Mouse (Mus musculus): ENCODE data around the gene Cpa4. TPM values are rescaled to one million over a fixed set of nuclear protein-coding genes. Genes with fewer than 3 reads are reported as not detected.
A peak's percentile ranks its signal among the peaks of the same experiment; 100 is the strongest.

Gene Cpa4
- polyA plus RNA-seq, 1 experiment from 2014 or later, result 0.06 TPM

GRCm38 (mm10) chr6:30543077-30543476, 25.1 kb upstream of the Cpa4 start:
- Histone ChIP-seq H3K27ac (replicated peaks) (no peak overlapping the region), H3K4me2 (no peak overlapping the region), H3K9me3 (replicated peaks) (no peaks in the 10 kb centered on the region), H3K4me3 (replicated peaks) (no peak overlapping the region), H3K27me3 (peaks cover 68% of the 10 kb centered on the region), H3K9ac (no peak overlapping the region), H3K36me3 (replicated peaks) (no peaks in the 10 kb centered on the region), H3K4me1 (replicated peaks) (peaks cover 16% of the 10 kb centered on the region; the same call in 1 of the 2 replicates)
- ATAC-seq (ENCODE audit: insufficient read depth), result no peak
- WGBS (ENCODE audit: insufficient replicate concordance), result 35% methylated on average over 12 of the region's 12 CpGs

- H3K4me2 ChIP-seq, result no peak overlapping the region
- no peak overlapping the region for H3K27ac ChIP-seq (replicated peaks)
- peaks cover 74% of the 10 kb centered on the region for H3K27me3 ChIP-seq
- peaks cover 16% of the 10 kb centered on the region; the same call in 1 of the 2 replicates for H3K4me1 ChIP-seq (replicated peaks)
- no peaks in the 10 kb centered on the region for H3K9me3 ChIP-seq (replicated peaks)
- ATAC-seq (ENCODE audit: insufficient read depth), result no peak
- H3K4me3 ChIP-seq (replicated peaks), result no peak overlapping the region
- H3K36me3 ChIP-seq (replicated peaks), result no peaks in the 10 kb centered on the region
- WGBS (ENCODE audit: insufficient replicate concordance), result 17% methylated on average over 8 of the region's 8 CpGs
- no peak overlapping the region for H3K9ac ChIP-seq
These were observed 24.3 kb upstream of the Cpa4 start for GRCm38 (mm10) chr6:30543851-30544250.

GRCm38 (mm10) chr6:30545689-30546088, 22.5 kb upstream of the Cpa4 start:
- no peak overlapping the region for H3K9ac ChIP-seq
- H3K36me3 ChIP-seq (replicated peaks), result no peaks in the 10 kb centered on the region
- peaks cover 24% of the 10 kb centered on the region for H3K4me1 ChIP-seq (replicated peaks)
- H3K9me3 ChIP-seq (replicated peaks), result no peaks in the 10 kb centered on the region
- H3K27me3 ChIP-seq, result peaks cover 91% of the 10 kb centered on the region
- H3K4me2 ChIP-seq, result no peak overlapping the region
- 66% methylated on average over 7 of the region's 7 CpGs for WGBS (ENCODE audit: insufficient replicate concordance)
- no peak overlapping the region for H3K4me3 ChIP-seq (replicated peaks)
- H3K27ac ChIP-seq (replicated peaks), result no peak overlapping the region
- ATAC-seq (ENCODE audit: insufficient read depth), result no peak

- 12% methylated on average over 17 of the region's 17 CpGs for WGBS (ENCODE audit: insufficient replicate concordance)
- Histone ChIP-seq H3K9me3 (replicated peaks) (no peaks in the 10 kb centered on the region), H3K27ac (replicated peaks) (no peak overlapping the region), H3K9ac (no peak overlapping the region), H3K4me3 (replicated peaks) (peak overlapping the region; percentile 17), H3K4me1 (replicated peaks) (peaks cover 18% of the 10 kb centered on the region), H3K4me2 (peak overlapping the region; percentile 52), H3K27me3 (peaks cover 95% of the 10 kb centered on the region), H3K36me3 (replicated peaks) (no peaks in the 10 kb centered on the region)
- ATAC-seq (ENCODE audit: insufficient read depth), result no peak
These were observed 21.4 kb upstream of the Cpa4 start for GRCm38 (mm10) chr6:30546571-30547273.

- H3K27me3 ChIP-seq, result peaks cover 96% of the 10 kb centered on the region
- no peak for ATAC-seq (ENCODE audit: insufficient read depth)
These were observed 20.9 kb upstream of the Cpa4 start for GRCm38 (mm10) chr6:30547274-30547645.

GRCm38 (mm10) chr6:30547656-30548306, 20.4 kb upstream of the Cpa4 start:
- no peak for ATAC-seq (ENCODE audit: insufficient read depth)
- Histone ChIP-seq H3K9me3 (replicated peaks) (no peaks in the 10 kb centered on the region), H3K4me1 (replicated peaks) (peaks cover 18% of the 10 kb centered on the region), H3K4me2 (peak overlapping the region; percentile 52), H3K9ac (no peak overlapping the region), H3K36me3 (replicated peaks) (no peaks in the 10 kb centered on the region), H3K4me3 (replicated peaks) (peak overlapping the region; percentile 17; the same call in 1 of the 2 replicates), H3K27me3 (peaks cover 93% of the 10 kb centered on the region), H3K27ac (replicated peaks) (no peak overlapping the region)
- 25% methylated on average over 9 of the region's 9 CpGs for WGBS (ENCODE audit: insufficient replicate concordance)

More at GRCm38 (mm10) chr6:30547274-30547645, 20.9 kb upstream of the Cpa4 start:
- Histone ChIP-seq H3K27ac (replicated peaks) (no peak overlapping the region), H3K4me2 (peak overlapping the region; percentile 52), H3K9ac (no peak overlapping the region), H3K4me1 (replicated peaks) (peaks cover 18% of the 10 kb centered on the region), H3K4me3 (replicated peaks) (peak overlapping the region; percentile 17), H3K9me3 (replicated peaks) (no peaks in the 10 kb centered on the region), H3K36me3 (replicated peaks) (no peaks in the 10 kb centered on the region)
- 1% methylated on average over 17 of the region's 17 CpGs for WGBS (ENCODE audit: insufficient replicate concordance)

DNA sequence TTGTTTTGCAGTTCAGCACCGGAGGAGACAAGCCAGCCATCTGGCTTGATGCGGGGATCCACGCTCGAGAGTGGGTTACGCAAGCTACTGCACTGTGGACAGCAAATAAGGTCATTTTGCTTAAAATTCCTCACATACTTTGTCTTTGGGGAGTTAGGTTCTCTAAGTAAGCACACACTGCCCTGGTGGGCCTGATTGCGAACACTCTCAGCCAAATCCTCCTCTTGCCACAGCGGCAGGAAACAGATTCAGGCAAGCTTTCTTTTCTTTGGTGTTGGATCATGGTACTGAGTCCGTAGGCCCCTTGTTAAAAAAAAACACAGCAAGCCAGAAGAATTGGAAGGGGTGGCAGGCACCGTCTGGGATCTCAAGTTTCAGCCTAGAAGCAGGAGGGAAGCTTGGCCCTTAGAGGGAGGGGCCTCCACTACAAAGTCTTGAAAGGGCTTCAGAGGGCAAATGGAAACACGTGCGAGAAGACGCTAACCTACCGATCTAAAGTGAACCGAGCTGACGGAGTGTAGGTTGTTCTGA, 18.9 kb upstream of the Cpa4 start:
- 0 out of 2 replicates have a peak overlapping the region, but pooled peaks have one; percentile 9 for H3K27ac ChIP-seq (replicated peaks)

GRCm38 (mm10) chr6:30550496-30551192, 17.5 kb upstream of the Cpa4 start:
- no peaks in the 10 kb centered on the region for H3K9me3 ChIP-seq (replicated peaks)
- no peak for ATAC-seq (ENCODE audit: insufficient read depth)
- no peak overlapping the region for H3K27ac ChIP-seq (replicated peaks)
- peaks cover 73% of the 10 kb centered on the region for H3K27me3 ChIP-seq
- H3K4me2 ChIP-seq, result no peak overlapping the region
- no peaks in the 10 kb centered on the region for H3K36me3 ChIP-seq (replicated peaks)
- H3K4me1 ChIP-seq (replicated peaks), result peaks cover 18% of the 10 kb centered on the region
- H3K9ac ChIP-seq, result no peak overlapping the region
- no peak overlapping the region for H3K4me3 ChIP-seq (replicated peaks)
- WGBS (ENCODE audit: insufficient replicate concordance), result 41% methylated on average over 7 of the region's 7 CpGs

More for the DNA sequence above, 18.9 kb upstream of the Cpa4 start:
- Histone ChIP-seq H3K36me3 (replicated peaks) (no peaks in the 10 kb centered on the region), H3K4me2 (peak overlapping the region; percentile 33), H3K4me1 (replicated peaks) (peaks cover 18% of the 10 kb centered on the region), H3K27me3 (peaks cover 87% of the 10 kb centered on the region), H3K9me3 (replicated peaks) (no peaks in the 10 kb centered on the region), H3K4me3 (replicated peaks) (no peak overlapping the region), H3K9ac (no peak overlapping the region)
- ATAC-seq (ENCODE audit: insufficient read depth), result no peak
- 14% methylated on average over 15 of the region's 15 CpGs for WGBS (ENCODE audit: insufficient replicate concordance)

DNA sequence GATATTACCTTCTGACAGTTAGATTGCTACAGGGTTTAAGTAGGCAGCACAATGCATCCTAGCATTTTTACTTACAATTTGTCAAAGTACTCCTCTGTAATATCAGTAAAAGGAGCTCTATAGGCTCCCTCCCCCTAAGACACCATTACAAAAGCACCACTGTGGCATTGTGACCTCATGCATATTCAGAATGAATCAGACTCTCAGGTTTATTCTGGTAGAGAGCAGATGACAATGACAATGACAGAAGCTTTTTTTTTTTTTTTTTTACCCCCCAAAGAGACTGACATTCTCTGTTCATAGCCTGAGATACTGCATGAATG, 17.0 kb upstream of the Cpa4 start:
- H3K27me3 ChIP-seq, result peaks cover 68% of the 10 kb centered on the region
- no peaks in the 10 kb centered on the region for H3K9me3 ChIP-seq (replicated peaks)
- H3K4me1 ChIP-seq (replicated peaks), result peaks cover 18% of the 10 kb centered on the region
- H3K9ac ChIP-seq, result no peak overlapping the region
- no peak overlapping the region for H3K4me3 ChIP-seq (replicated peaks)
- no peak overlapping the region for H3K27ac ChIP-seq (replicated peaks)
- no peak for ATAC-seq (ENCODE audit: insufficient read depth)
- H3K4me2 ChIP-seq, result no peak overlapping the region
- H3K36me3 ChIP-seq (replicated peaks), result no peaks in the 10 kb centered on the region

- no peaks in the 10 kb centered on the region for H3K9me3 ChIP-seq (replicated peaks)
- no peaks in the 10 kb centered on the region for H3K36me3 ChIP-seq (replicated peaks)
- peaks cover 61% of the 10 kb centered on the region for H3K27me3 ChIP-seq
- WGBS (ENCODE audit: insufficient replicate concordance), result 18% methylated on average over 23 of the region's 23 CpGs
- H3K4me1 ChIP-seq (replicated peaks), result peaks cover 13% of the 10 kb centered on the region
- no peak overlapping the region for H3K4me3 ChIP-seq (replicated peaks)
- ATAC-seq (ENCODE audit: insufficient read depth), result no peak
- no peak overlapping the region for H3K4me2 ChIP-seq
- H3K9ac ChIP-seq, result no peak overlapping the region
- no peak overlapping the region for H3K27ac ChIP-seq (replicated peaks)
These were observed 16.3 kb upstream of the Cpa4 start for GRCm38 (mm10) chr6:30551644-30552580.

Measured in liver, embryonic 15.5 days (tissue).